Mouse (Mus musculus) MEL (cell line): ENCODE measurements around the gene Sult6b1.

Source experiments
- CTCF ChIP-seq, 3 experiments: IDR thresholded peaks in 2 of 3; conservative IDR thresholded peaks in 1 of 3; 2 replicates each; pipeline ENCODE4 v1.5.1; 2011 to 2012; ENCODE audit warnings: low read length in 3 of 3, low read depth in 2 of 3, mild to moderate bottlenecking in 2 of 3, improper control_type of control experiment in 1 of 3, inconsistent platforms in 1 of 3, mixed read lengths in 1 of 3, moderate library complexity in 1 of 3; ENCODE audit not compliant: control insufficient read depth in 1 of 3, insufficient read depth in 1 of 3, poor library complexity in 1 of 3, severe bottlenecking in 1 of 3
- ELF1 ChIP-seq: IDR thresholded peaks from 2 replicates; pipeline ENCODE4 v1.6.1; 2014; ENCODE audit warnings: low read depth, mild to moderate bottlenecking, inconsistent platforms, low read length, improper control_type of control experiment, moderate library complexity
- POLR2A ChIP-seq, 2 experiments: IDR thresholded peaks; 2 replicates each; pipeline ENCODE4 v1.6.1; 2011 to 2012; ENCODE audit warnings: low read length in 2 of 2, mild to moderate bottlenecking in 2 of 2, control low read depth in 1 of 2, improper control_type of control experiment in 1 of 2, low read depth in 1 of 2, moderate library complexity in 1 of 2; ENCODE audit not compliant: control insufficient read depth in 1 of 2, insufficient read depth in 1 of 2, poor library complexity in 1 of 2
- POLR2AphosphoS2 ChIP-seq: IDR thresholded peaks from 2 replicates; pipeline ENCODE4 v1.6.1; 2011; ENCODE audit warnings: low read length, improper control_type of control experiment
- SIN3A ChIP-seq: IDR thresholded peaks from 2 replicates; pipeline ENCODE4 v1.6.1; 2012; ENCODE audit warnings: low read length, improper control_type of control experiment, inconsistent platforms
- TCF12 ChIP-seq: IDR thresholded peaks from 2 replicates; pipeline ENCODE4 v1.6.1; 2014; ENCODE audit warnings: low read depth, mild to moderate bottlenecking, inconsistent platforms, low read length, improper control_type of control experiment, moderate library complexity
- USF1 ChIP-seq: IDR thresholded peaks from 2 replicates; pipeline ENCODE4 v1.6.1; 2014; ENCODE audit warnings: low read depth, mild to moderate bottlenecking, inconsistent platforms, low read length, improper control_type of control experiment, moderate library complexity

GRCm38 (mm10) chr17:78935857-78936256 is 29.1 kb upstream of the Sult6b1 start:
- TF ChIP-seq TCF12 = 0 out of 2 replicates have a peak, but pooled peaks have one; percentile 7
- no peak for TF ChIP-seq POLR2AphosphoS2
- no peak; the same call in 1 of the 2 replicates for TF ChIP-seq SIN3A
- no peak for TF ChIP-seq USF1
- TF ChIP-seq ELF1 = peak; percentile 49; the same call in 1 of the 2 replicates
- no peak for TF ChIP-seq POLR2A (IDR thresholded peaks at IDR 0.05; ENCODE audit: control insufficient read depth in 1 of 2, insufficient read depth in 1 of 2, low read depth in 1 of 2, low read length in 2 of 2, poor library complexity in 1 of 2)
- TF ChIP-seq CTCF (IDR thresholded peaks at IDR 0.05 in 2 of 3, conservative IDR thresholded peaks at IDR 0.05 in 1 of 3; ENCODE audit: control insufficient read depth in 1 of 3, insufficient read depth in 1 of 3, low read depth in 2 of 3, low read length in 3 of 3, poor library complexity in 1 of 3, severe bottlenecking in 1 of 3) = no peak
